Mouse (Mus musculus): ENCODE measurements around the gene Cenpp. TPM values are rescaled to one million over a fixed set of nuclear protein-coding genes. Genes with fewer than 3 reads are reported as not detected.

Cenpp gene
- polyA plus RNA-seq, 1 experiment from 2014 or later: 29.5 TPM

DNA sequence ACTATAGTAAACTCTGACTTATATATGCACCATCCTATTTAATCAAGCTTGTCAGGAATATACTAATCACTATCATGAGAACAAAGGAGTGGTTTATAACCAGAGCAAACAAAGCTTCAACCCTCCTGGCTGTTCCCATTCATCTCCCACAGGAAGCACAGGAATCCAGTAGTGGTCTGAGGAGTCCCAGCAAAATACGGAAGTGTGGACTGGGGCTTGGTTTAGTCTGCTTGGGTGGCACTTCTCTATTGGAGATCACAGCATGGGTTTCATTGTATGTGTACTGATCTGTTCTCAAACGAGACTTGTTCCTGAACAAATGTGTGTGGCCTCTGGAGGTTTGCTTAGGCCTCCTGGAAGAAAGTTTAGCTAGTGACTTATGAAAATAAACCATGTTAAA lies 133.8 kb downstream of the Cenpp start:
- Histone ChIP-seq H3K36me3 (ENCODE audit: control insufficient read depth, insufficient read depth, low read length) (no peaks in the 10 kb centered on the region), H3K9me3 (replicated peaks; ENCODE audit: control insufficient read depth, low read length) (no peaks in the 10 kb centered on the region), H3K27ac (ENCODE audit: low read depth, low read length) (no peak overlapping the region), H3K4me1 (ENCODE audit: control insufficient read depth, insufficient read depth, low read length) (no peaks in the 10 kb centered on the region), H3K4me2 (no peak overlapping the region), H3K4me3 (ENCODE audit: low read depth, low read length) (no peak overlapping the region), H3K27me3 (ENCODE audit: control insufficient read depth, insufficient read depth, low read length) (no peaks in the 10 kb centered on the region), H3K9ac (ENCODE audit: low read depth, low read length) (no peak overlapping the region)
- 45% methylated on average over 2 of the region's 2 CpGs for WGBS (ENCODE audit: insufficient replicate concordance)
- ATAC-seq (replicated peaks; ENCODE audit: insufficient number of reproducible peaks, low FRiP score, low TSS enrichment): no peak

DNA sequence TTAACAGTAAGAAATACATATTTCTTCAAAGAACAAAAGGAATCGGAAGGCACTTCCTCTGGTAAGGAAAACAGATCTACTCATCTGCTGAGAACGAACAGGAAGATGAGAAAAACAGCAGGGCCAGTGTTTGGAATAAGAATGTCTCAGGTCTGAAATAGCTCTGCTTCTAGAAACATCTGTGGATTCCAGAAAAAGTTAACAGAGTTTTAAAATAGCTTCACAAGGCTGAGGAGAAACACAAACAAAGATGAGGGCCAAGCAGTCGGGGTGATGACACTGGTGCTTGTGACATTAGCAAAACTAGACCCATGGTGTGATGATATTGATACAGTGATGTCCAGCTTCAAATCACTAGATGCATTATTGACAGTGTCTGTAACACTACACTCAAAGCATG lies 145.4 kb downstream of the Cenpp start:
- no peaks in the 10 kb centered on the region for H3K27me3 ChIP-seq (ENCODE audit: control insufficient read depth, insufficient read depth, low read length)
- no peaks in the 10 kb centered on the region for H3K4me1 ChIP-seq (ENCODE audit: control insufficient read depth, insufficient read depth, low read length)
- WGBS (ENCODE audit: insufficient replicate concordance): 52% methylated on average over 3 of the region's 3 CpGs
- no peak overlapping the region for H3K27ac ChIP-seq (ENCODE audit: low read depth, low read length)
- H3K9me3 ChIP-seq (replicated peaks; ENCODE audit: control insufficient read depth, low read length): no peaks in the 10 kb centered on the region
- H3K36me3 ChIP-seq (ENCODE audit: control insufficient read depth, insufficient read depth, low read length): no peaks in the 10 kb centered on the region
- no peak overlapping the region for H3K4me3 ChIP-seq (ENCODE audit: low read depth, low read length)
- no peak overlapping the region for H3K9ac ChIP-seq (ENCODE audit: low read depth, low read length)
- H3K4me2 ChIP-seq: no peak overlapping the region
- ATAC-seq (replicated peaks; ENCODE audit: insufficient number of reproducible peaks, low FRiP score, low TSS enrichment): no peak

DNA sequence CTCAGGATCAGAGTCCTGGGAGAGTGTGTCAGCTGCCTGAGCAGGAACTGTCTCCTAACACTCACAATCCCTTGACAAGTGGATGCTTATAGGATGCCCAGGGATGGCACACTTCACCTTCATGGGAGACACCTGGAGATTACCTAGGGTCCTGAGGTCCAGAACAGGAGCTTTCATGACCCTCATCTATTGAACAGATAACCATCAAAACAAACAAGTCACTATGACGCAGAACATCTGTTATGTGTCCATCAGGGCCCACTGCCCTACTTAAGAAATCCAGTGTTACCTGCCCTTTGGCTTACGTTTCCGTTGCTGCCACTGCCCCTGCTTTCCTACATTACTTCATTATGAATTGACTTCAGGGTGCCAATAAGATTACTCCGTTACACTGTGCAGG lies 146.8 kb downstream of the Cenpp start:
- H3K9me3 ChIP-seq (replicated peaks; ENCODE audit: control insufficient read depth, low read length): no peaks in the 10 kb centered on the region
- no peaks in the 10 kb centered on the region for H3K36me3 ChIP-seq (ENCODE audit: control insufficient read depth, insufficient read depth, low read length)
- H3K27ac ChIP-seq (ENCODE audit: low read depth, low read length): no peak overlapping the region
- no peaks in the 10 kb centered on the region for H3K4me1 ChIP-seq (ENCODE audit: control insufficient read depth, insufficient read depth, low read length)
- no peaks in the 10 kb centered on the region for H3K27me3 ChIP-seq (ENCODE audit: control insufficient read depth, insufficient read depth, low read length)
- no peak overlapping the region for H3K4me3 ChIP-seq (ENCODE audit: low read depth, low read length)
- WGBS (ENCODE audit: insufficient replicate concordance): 73% methylated on average over 4 of the region's 4 CpGs
- no peak overlapping the region for H3K4me2 ChIP-seq
- ATAC-seq (replicated peaks; ENCODE audit: insufficient number of reproducible peaks, low FRiP score, low TSS enrichment): no peak
- no peak overlapping the region for H3K9ac ChIP-seq (ENCODE audit: low read depth, low read length)

DNA sequence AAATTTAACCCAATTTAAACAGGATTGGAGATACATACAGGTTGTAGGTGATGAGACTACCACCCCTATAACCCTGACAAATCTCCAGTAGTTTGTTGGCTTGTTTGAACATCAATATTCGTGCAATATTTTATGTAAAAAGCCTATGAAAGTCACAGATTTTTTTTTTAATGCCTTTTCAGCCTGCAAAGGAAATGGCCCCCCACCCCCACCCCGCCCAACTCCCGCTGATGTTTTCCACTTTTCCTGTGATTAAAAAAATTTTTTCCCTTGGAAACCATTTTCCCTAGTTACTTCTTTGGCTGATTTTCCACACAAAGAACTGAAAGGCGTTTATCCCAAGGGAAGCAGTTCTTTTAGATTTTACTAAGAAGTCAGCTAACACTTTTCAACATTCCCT lies 148.1 kb downstream of the Cenpp start, which contains the start of gene Ecm2:
Gene Ecm2, plus strand, starts transcription at position 301 of the 400 bp plus-strand sequence.
- WGBS (ENCODE audit: insufficient replicate concordance): 71% methylated on average over 4 of the region's 4 CpGs
- no peaks in the 10 kb centered on the region for H3K4me1 ChIP-seq (ENCODE audit: control insufficient read depth, insufficient read depth, low read length)
- no peak for ATAC-seq (replicated peaks; ENCODE audit: insufficient number of reproducible peaks, low FRiP score, low TSS enrichment)
- H3K36me3 ChIP-seq (ENCODE audit: control insufficient read depth, insufficient read depth, low read length): no peaks in the 10 kb centered on the region
- no peak within 1 kb of the TSS for H3K4me3 ChIP-seq (ENCODE audit: low read depth, low read length)
- no peaks in the 10 kb centered on the region for H3K9me3 ChIP-seq (replicated peaks; ENCODE audit: control insufficient read depth, low read length)
- H3K27ac ChIP-seq (ENCODE audit: low read depth, low read length): no peak within 1 kb of the TSS
- no peak within 1 kb of the TSS for H3K9ac ChIP-seq (ENCODE audit: low read depth, low read length)
- H3K4me2 ChIP-seq: no peak within 1 kb of the TSS; the same call in 1 of the 2 replicates
- no peaks in the 10 kb centered on the region for H3K27me3 ChIP-seq (ENCODE audit: control insufficient read depth, insufficient read depth, low read length)

DNA sequence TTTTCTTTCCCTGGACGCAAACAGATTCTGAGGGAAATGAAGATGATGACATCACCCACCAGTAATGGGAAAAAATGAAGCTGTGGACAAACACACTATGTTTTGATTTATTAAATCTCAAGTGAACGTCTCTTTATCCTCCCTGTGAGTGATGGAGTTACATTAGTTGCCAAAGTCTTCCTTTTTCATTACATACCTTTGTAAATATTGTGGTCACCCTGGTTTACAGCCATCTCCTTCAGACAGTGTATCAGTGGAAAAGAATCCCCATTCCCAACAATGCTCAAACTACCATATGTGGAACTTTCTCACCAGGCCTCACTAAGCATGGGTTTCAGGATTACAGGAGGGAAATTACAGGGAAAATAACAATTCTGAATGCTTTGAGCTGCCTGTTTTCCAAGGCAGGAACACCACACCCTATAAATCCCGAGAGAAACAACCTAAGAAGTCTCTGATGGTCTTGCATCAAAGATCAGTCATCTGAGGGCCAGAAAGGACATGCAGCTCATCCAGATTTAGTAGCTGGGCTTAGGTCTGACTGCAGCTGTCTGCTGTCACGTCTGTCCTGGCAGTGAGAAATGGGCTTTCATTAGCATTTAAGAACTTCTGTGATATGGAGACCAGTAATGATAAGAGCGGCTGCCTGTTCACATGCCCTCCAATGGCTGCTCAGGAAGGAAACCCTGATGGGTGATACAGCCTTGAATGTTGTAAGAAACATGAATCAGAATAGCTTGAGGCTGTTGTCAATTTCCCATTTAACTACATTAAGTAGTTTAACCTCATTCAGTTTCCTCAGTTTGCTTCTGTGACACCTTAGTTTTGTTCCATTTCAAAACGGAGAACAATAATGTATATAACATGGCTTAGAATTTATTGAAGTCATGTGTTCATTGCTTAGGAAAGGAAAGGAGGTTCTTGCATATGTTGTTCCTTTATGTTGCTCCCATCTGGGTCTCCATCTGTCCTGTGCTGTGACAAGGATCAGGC lies 159.9 kb downstream of the Cenpp start, which contains the start of gene Tes3-ps:
Gene Tes3-ps, plus strand, starts transcription at position 943 of the 993 bp plus-strand sequence.
- Histone ChIP-seq H3K4me1 (ENCODE audit: control insufficient read depth, insufficient read depth, low read length) (peaks cover 12% of the 10 kb centered on the region; the same call in 1 of the 2 replicates), H3K4me2 (no peak within 1 kb of the TSS), H3K27me3 (ENCODE audit: control insufficient read depth, insufficient read depth, low read length) (no peaks in the 10 kb centered on the region), H3K9me3 (replicated peaks; ENCODE audit: control insufficient read depth, low read length) (no peaks in the 10 kb centered on the region), H3K9ac (ENCODE audit: low read depth, low read length) (no peak within 1 kb of the TSS), H3K4me3 (ENCODE audit: low read depth, low read length) (no peak within 1 kb of the TSS), H3K27ac (ENCODE audit: low read depth, low read length) (no peak within 1 kb of the TSS), H3K36me3 (ENCODE audit: control insufficient read depth, insufficient read depth, low read length) (no peaks in the 10 kb centered on the region)
- no peak for ATAC-seq (replicated peaks; ENCODE audit: insufficient number of reproducible peaks, low FRiP score, low TSS enrichment)
- WGBS (ENCODE audit: insufficient replicate concordance): 46% methylated on average over 6 of the region's 6 CpGs

DNA sequence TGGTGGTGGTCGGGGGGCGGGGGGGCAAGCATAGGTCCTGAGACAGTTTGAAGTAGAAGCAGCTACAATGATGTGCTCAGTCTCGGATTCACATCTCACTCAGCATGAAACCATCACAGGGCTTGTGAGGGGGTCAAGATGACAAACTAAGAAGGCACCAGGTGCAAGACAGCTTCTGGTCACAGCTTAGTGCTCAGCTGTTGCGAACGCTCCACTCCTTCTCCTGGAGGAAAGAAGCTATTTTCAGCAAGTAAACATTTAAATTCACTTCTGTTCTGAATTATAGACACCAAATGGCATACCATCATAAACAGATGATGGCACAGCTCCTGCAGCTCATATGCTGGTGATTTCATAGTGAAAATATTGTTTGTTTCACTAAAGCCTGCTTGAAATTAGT lies 167.2 kb downstream of the Cenpp start:
- ATAC-seq (replicated peaks; ENCODE audit: insufficient number of reproducible peaks, low FRiP score, low TSS enrichment): no peak
- Histone ChIP-seq H3K36me3 (ENCODE audit: control insufficient read depth, insufficient read depth, low read length) (no peaks in the 10 kb centered on the region), H3K4me3 (ENCODE audit: low read depth, low read length) (no peak overlapping the region), H3K27ac (ENCODE audit: low read depth, low read length) (no peak overlapping the region), H3K27me3 (ENCODE audit: control insufficient read depth, insufficient read depth, low read length) (no peaks in the 10 kb centered on the region), H3K4me1 (ENCODE audit: control insufficient read depth, insufficient read depth, low read length) (peaks cover 4% of the 10 kb centered on the region; the same call in 1 of the 2 replicates), H3K9me3 (replicated peaks; ENCODE audit: control insufficient read depth, low read length) (no peaks in the 10 kb centered on the region), H3K4me2 (no peak overlapping the region), H3K9ac (ENCODE audit: low read depth, low read length) (no peak overlapping the region)
- WGBS (ENCODE audit: insufficient replicate concordance): 81% methylated on average over 5 of the region's 5 CpGs

DNA sequence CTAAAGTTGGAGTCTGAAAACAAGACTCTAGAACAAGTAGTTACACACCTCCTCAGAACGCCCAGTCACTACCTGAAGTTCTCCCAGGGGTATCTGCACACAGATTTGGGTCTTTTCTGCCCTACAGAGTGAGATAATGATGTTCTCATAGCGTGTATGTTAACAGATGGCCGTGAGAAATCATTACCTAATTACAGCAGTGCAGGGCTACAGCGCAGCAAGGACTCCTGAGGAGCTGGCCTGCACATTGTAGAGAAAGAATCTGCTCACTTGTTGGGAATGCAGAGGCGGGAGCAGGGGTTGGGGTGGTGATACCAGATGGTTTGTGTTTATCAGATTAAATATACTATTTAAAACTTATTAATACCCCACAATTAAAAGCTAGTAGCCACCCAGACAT lies 172.0 kb downstream of the Cenpp start:
- peaks cover 4% of the 10 kb centered on the region; the same call in 1 of the 2 replicates for H3K4me1 ChIP-seq (ENCODE audit: control insufficient read depth, insufficient read depth, low read length)
- ATAC-seq (replicated peaks; ENCODE audit: insufficient number of reproducible peaks, low FRiP score, low TSS enrichment): no peak
- H3K9ac ChIP-seq (ENCODE audit: low read depth, low read length): no peak overlapping the region

DNA sequence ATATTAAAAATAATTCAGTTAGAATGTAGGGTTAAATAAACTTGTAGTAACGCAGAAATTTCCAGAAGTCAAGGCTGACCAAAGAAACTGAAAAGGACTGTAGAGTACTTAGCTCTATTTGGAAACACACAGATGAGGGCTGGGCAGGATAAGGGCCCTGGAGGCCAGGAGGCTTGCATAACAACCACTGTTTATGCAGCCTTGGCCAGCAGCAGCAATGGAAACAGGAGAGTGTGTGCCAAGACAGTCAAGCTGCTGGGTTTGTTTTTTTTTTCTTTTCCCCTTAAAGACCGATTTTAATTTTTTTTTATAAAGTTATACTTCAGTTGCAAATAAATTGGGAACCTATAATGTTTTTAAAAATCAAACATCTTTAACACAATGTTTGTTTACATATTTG lies 172.5 kb downstream of the Cenpp start:
- H3K4me3 ChIP-seq (ENCODE audit: low read depth, low read length): no peak overlapping the region
- no peak overlapping the region for H3K27ac ChIP-seq (ENCODE audit: low read depth, low read length)
- WGBS (ENCODE audit: insufficient replicate concordance): 63% methylated on average over 2 of the region's 2 CpGs
- no peaks in the 10 kb centered on the region for H3K27me3 ChIP-seq (ENCODE audit: control insufficient read depth, insufficient read depth, low read length)
- H3K36me3 ChIP-seq (ENCODE audit: control insufficient read depth, insufficient read depth, low read length): no peaks in the 10 kb centered on the region
- peak; percentile 72; the same call in 1 of the 2 replicates for ATAC-seq (replicated peaks; ENCODE audit: insufficient number of reproducible peaks, low FRiP score, low TSS enrichment)
- H3K4me2 ChIP-seq: no peak overlapping the region
- H3K4me1 ChIP-seq (ENCODE audit: control insufficient read depth, insufficient read depth, low read length): peaks cover 4% of the 10 kb centered on the region; the same call in 1 of the 2 replicates
- no peak overlapping the region for H3K9ac ChIP-seq (ENCODE audit: low read depth, low read length)
- H3K9me3 ChIP-seq (replicated peaks; ENCODE audit: control insufficient read depth, low read length): no peaks in the 10 kb centered on the region

More for the DNA sequence above, 172.0 kb downstream of the Cenpp start:
- no peaks in the 10 kb centered on the region for H3K27me3 ChIP-seq (ENCODE audit: control insufficient read depth, insufficient read depth, low read length)
- no peak overlapping the region for H3K27ac ChIP-seq (ENCODE audit: low read depth, low read length)
- H3K9me3 ChIP-seq (replicated peaks; ENCODE audit: control insufficient read depth, low read length): no peaks in the 10 kb centered on the region
- H3K36me3 ChIP-seq (ENCODE audit: control insufficient read depth, insufficient read depth, low read length): no peaks in the 10 kb centered on the region
- 69% methylated on average over 5 of the region's 5 CpGs for WGBS (ENCODE audit: insufficient replicate concordance)
- H3K4me3 ChIP-seq (ENCODE audit: low read depth, low read length): no peak overlapping the region
- H3K4me2 ChIP-seq: no peak overlapping the region
